8 mouse cellular contexts compared by ENCODE assay signal in the genomic region with DNA sequence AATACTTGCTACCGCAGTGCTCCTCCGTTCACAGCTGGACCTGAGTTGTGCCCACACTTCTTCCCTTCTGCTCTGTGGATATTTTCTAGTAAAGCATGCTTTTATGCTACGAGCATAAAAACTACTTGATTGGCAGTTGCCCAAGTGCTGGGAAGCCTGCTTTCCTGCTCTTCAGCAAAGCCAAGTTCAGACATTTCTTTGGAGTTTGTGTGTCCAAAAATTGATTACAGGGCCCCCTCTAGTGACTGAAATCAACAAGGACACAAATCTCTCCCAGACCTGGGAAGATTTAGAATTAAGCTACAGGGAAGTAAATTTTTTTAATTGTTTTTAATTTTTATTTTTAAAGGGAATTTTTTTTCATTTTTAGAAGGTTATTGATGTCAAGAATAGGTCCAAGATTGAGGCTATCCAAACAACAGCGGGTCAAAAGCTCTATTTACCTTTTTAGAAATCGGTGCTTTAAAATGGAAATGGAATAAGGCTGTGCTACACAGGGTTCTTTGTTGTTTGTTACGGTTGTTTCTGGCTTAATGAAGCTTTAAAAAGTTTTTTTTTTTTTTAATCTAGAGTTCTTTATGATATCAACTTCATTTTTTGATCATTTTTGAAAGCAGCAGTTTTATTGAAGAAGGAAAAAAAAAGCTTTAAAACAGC. TPM values are rescaled to one million over a fixed set of nuclear protein-coding genes. Genes with fewer than 3 reads are reported as not detected.
DNase-seq lines count a peak whose midpoint lies in the region; ATAC-seq and TF ChIP-seq lines count a peak whose summit lies in the region.

No protein-coding gene starts in this region.

- no peaks in the 10 kb centered on the region for H3K36me3 ChIP-seq in forebrain, embryonic 16.5 days (ENCODE audit: control insufficient read depth, insufficient read depth)
- H3K36me3 ChIP-seq in intestine, embryonic 15.5 days: 0 out of 2 replicates have a peak, but pooled peaks cover 6% of the 10 kb centered on the region
- peaks cover 9% of the 10 kb centered on the region; the same call in 1 of the 2 replicates for H3K36me3 ChIP-seq in liver, adult 2 months (ENCODE audit: control insufficient read depth, insufficient read depth, low read length)
- 0 out of 2 replicates have a peak, but pooled peaks cover 11% of the 10 kb centered on the region for H3K36me3 ChIP-seq in neural tube, embryonic 13.5 days

- H3K4me2 ChIP-seq in forebrain, embryonic 16.5 days (ENCODE audit: low read length): no peak overlapping the region
- no peak overlapping the region for H3K4me2 ChIP-seq in intestine, embryonic 15.5 days (replicated peaks)
- H3K4me2 ChIP-seq in neural tube, embryonic 13.5 days: peak overlapping the region; percentile 11; the same call in 1 of the 2 replicates

- no peaks in the 10 kb centered on the region for H3K27me3 ChIP-seq in forebrain, embryonic 16.5 days (replicated peaks; ENCODE audit: control insufficient read depth, insufficient read depth, low read length)
- H3K27me3 ChIP-seq in intestine, embryonic 15.5 days (replicated peaks): no peaks in the 10 kb centered on the region
- no peaks in the 10 kb centered on the region for H3K27me3 ChIP-seq in liver, adult 2 months (ENCODE audit: control insufficient read depth, insufficient read depth, low read length)
- H3K27me3 ChIP-seq in neural tube, embryonic 13.5 days: no peaks in the 10 kb centered on the region

- WGBS in forebrain, embryonic 16.5 days: 6% methylated on average over 6 of the region's 6 CpGs
- WGBS in intestine, embryonic 15.5 days: 62% methylated on average over 6 of the region's 6 CpGs
- WGBS in liver, adult 2 months: 13% methylated on average over 6 of the region's 6 CpGs
- 43% methylated on average over 6 of the region's 6 CpGs for WGBS in neural tube, embryonic 13.5 days

- no peaks in the 10 kb centered on the region for H3K9me3 ChIP-seq in forebrain, embryonic 16.5 days (ENCODE audit: control insufficient read depth, low read length)
- no peaks in the 10 kb centered on the region for H3K9me3 ChIP-seq in intestine, embryonic 15.5 days
- no peaks in the 10 kb centered on the region for H3K9me3 ChIP-seq in neural tube, embryonic 13.5 days

- peak; percentile 67; the same call in 1 of the 2 replicates for ATAC-seq in forebrain, embryonic 16.5 days
- ATAC-seq in intestine, embryonic 15.5 days: peak; percentile 39; the same call in 1 of the 2 replicates
- ATAC-seq in neural tube, embryonic 13.5 days (ENCODE audit: low read depth): peak; percentile 66; the same call in 1 of the 2 replicates

- H3K4me3 ChIP-seq in forebrain, embryonic 16.5 days (replicated peaks; ENCODE audit: low read length): no peak overlapping the region
- no peak overlapping the region for H3K4me3 ChIP-seq in intestine, embryonic 15.5 days (replicated peaks)
- no peak overlapping the region for H3K4me3 ChIP-seq in liver, adult 2 months (ENCODE audit: insufficient read depth, low read depth, low read length)
- H3K4me3 ChIP-seq in neural tube, embryonic 13.5 days: no peak overlapping the region

- TF ChIP-seq CTCF in liver, adult 2 months (IDR thresholded peaks at IDR 0.05; ENCODE audit: low read depth, low read length): no peak

- H3K27ac ChIP-seq in forebrain, embryonic 16.5 days (ENCODE audit: low read length): no peak overlapping the region
- peak overlapping the region; percentile 10; the same call in 1 of the 2 replicates for H3K27ac ChIP-seq in intestine, embryonic 15.5 days
- H3K27ac ChIP-seq in liver, adult 2 months (replicated peaks; ENCODE audit: insufficient read depth, low read depth, low read length): peak overlapping the region; percentile 75
- peak overlapping the region; percentile 74 for H3K27ac ChIP-seq in neural tube, embryonic 13.5 days (replicated peaks)

- peaks cover 9% of the 10 kb centered on the region for H3K4me1 ChIP-seq in forebrain, embryonic 16.5 days (replicated peaks; ENCODE audit: control insufficient read depth, insufficient read depth, low read length)
- H3K4me1 ChIP-seq in intestine, embryonic 15.5 days (replicated peaks): peaks cover 13% of the 10 kb centered on the region; the same call in 1 of the 2 replicates
- peaks cover 30% of the 10 kb centered on the region for H3K4me1 ChIP-seq in liver, adult 2 months (ENCODE audit: control insufficient read depth, insufficient read depth, low read length)
- peaks cover 49% of the 10 kb centered on the region for H3K4me1 ChIP-seq in neural tube, embryonic 13.5 days (replicated peaks)

- no peak for TF ChIP-seq POLR2A in liver, adult 2 months (IDR thresholded peaks at IDR 0.05; ENCODE audit: extremely low read depth, insufficient read depth, low read length)

- peak; percentile 68 for DNase-seq in right cerebral cortex, postnatal 10 days (ENCODE audit: low spot score in 2 of 2)
- no peak for DNase-seq in right cerebral cortex, postnatal 25 days
- DNase-seq in adrenal gland, postnatal 25 days: peak; percentile 11
- peak; percentile 78 for DNase-seq in liver, adult 2 months (ENCODE audit: extremely low read depth, low read depth, low spot score)
- DNase-seq in B cell, adult 2 months: no peak

- no peak overlapping the region for H3K9ac ChIP-seq in forebrain, embryonic 16.5 days (replicated peaks; ENCODE audit: low read depth, low read length)
- no peak overlapping the region for H3K9ac ChIP-seq in intestine, embryonic 15.5 days
- peak overlapping the region; percentile 53; the same call in 1 of the 2 replicates for H3K9ac ChIP-seq in liver, adult 2 months (ENCODE audit: low read depth, low read length)
- no peak overlapping the region for H3K9ac ChIP-seq in neural tube, embryonic 13.5 days

- H3K79me2 ChIP-seq in liver, adult 2 months (ENCODE audit: control insufficient read depth, insufficient read depth, low read length): peaks cover 24% of the 10 kb centered on the region; the same call in 1 of the 2 replicates

RNA-seq across cellular contexts. Expression of gene Clint1, which starts 29.3 kb away (rescaled TPM):
- 77.7 and 83.5 TPM in 2 replicates for total RNA-seq in adrenal gland, postnatal 25 days (2021)
- 45.1 and 56.0 TPM in 2 replicates for polyA plus RNA-seq in forebrain, embryonic 16.5 days (2015; fragmentation: Nextera tagmentation; extraction: Ambion mirVana)
- polyA plus RNA-seq in intestine, embryonic 15.5 days (2015; fragmentation: Nextera tagmentation; extraction: Ambion mirVana): 102 and 106 TPM in 2 replicates
- total RNA-seq in liver, adult 2 months (2014; rRNA removed): 22.5 and 26.0 TPM in 2 replicates
- 27.2 and 30.7 TPM in 2 replicates for polyA plus RNA-seq in liver, adult 2 months (2012; rRNA removed)
- 50.5 and 58.8 TPM in 2 replicates for polyA plus RNA-seq in neural tube, embryonic 13.5 days (2015; fragmentation: Nextera tagmentation; extraction: Ambion mirVana)

Comparison
In these comparisons a context has a peak if more than half of its experiments do, and no peak if none do; other contexts are left out.
1. DNase-seq: peak in right cerebral cortex, postnatal 10 days (2 of 2), adrenal gland, postnatal 25 days (single experiment) and liver, adult 2 months (single experiment); none in right cerebral cortex, postnatal 25 days (single experiment) and B cell, adult 2 months (0 of 2).
2. Peak in every context shown above with its lines, with median percentiles within 50 percentile points of each other: ATAC-seq.